Mouse (Mus musculus) adrenal gland, postnatal 36 days (tissue): ENCODE data around the gene Wdr37. TPM values are rescaled to one million over a fixed set of nuclear protein-coding genes. Genes with fewer than 3 reads are reported as not detected.

Experiments used
- DNase-seq, 2 experiments: peaks; one replicate each; pipeline ENCODE4 v3.0.0; 2021; ENCODE audit warnings: mixed read lengths in 1 of 2
- total RNA-seq, 2 experiments: library from RNA; stranded (reverse); gene quantifications; 2 replicates each; pipeline ENCODE4 v1.2.3; 2021

Gene Wdr37
- total RNA-seq, 2 experiments from 2014 or later = 40.8 TPM

DNA sequence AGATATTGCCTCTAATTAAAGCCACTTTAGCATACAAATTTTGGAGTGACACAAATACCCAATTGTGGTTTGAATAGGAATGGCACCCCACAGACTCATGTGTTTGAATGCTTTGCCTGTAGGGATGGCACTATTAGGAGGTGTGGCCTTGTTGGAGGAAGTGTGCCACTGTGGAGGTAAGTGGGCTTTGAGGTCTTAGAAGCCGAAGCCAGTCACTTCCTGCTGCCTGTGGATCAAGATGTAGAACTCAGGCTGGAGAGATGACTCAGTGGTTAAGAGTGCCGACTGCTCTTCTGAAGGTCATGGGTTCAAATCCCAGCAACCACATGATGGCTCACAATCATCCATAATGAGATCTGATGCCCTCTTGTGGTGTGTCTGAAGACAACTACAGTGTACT lies 30.8 kb downstream of the Wdr37 start:
- DNase-seq = no peak

GRCm38 (mm10) chr13:8839937-8840336 lies 31.8 kb downstream of the Wdr37 start:
- DNase-seq = peak; percentile 20 to 32

GRCm38 (mm10) chr13:8839111-8839510 lies 32.6 kb downstream of the Wdr37 start:
- no peak for DNase-seq

DNA sequence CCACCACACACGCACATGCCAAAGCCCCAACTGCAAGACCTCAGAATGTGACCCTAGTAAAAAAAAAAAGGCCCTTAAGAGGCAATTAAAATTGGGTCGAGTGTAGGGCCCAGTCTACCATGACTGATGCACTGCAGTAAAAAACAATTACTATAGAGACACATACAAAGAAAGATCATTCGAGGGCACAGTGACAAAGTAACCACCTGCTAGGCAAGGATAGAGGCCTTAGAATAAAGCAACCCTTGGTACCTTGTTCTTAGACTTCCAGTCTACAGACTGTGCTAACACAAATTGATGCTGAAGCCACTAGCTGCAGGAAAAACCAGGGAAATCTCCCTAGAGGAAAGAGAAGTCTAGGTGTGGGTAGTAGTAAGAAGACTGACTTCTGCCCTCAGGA lies 33.3 kb downstream of the Wdr37 start:
- DNase-seq = no peak

DNA sequence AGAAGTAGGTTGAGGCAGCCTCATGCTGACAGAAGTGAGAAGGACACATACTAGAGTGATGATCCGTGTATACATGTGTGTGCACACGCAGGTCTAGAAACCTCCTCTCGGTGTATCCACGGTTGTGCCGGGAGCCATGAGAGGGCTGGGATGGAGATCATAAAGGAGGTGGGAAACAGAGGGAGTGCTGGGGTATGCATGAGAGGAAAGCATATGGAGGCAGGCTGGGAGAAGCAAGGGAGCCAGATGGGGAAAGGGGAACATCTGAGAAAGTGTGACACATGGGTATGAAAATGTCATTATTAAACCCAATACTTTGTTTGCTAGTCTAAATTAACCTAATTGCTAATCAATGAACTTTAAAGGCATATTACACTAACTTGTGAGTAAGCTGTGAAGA lies 37.1 kb downstream of the Wdr37 start:
- DNase-seq = no peak

DNA sequence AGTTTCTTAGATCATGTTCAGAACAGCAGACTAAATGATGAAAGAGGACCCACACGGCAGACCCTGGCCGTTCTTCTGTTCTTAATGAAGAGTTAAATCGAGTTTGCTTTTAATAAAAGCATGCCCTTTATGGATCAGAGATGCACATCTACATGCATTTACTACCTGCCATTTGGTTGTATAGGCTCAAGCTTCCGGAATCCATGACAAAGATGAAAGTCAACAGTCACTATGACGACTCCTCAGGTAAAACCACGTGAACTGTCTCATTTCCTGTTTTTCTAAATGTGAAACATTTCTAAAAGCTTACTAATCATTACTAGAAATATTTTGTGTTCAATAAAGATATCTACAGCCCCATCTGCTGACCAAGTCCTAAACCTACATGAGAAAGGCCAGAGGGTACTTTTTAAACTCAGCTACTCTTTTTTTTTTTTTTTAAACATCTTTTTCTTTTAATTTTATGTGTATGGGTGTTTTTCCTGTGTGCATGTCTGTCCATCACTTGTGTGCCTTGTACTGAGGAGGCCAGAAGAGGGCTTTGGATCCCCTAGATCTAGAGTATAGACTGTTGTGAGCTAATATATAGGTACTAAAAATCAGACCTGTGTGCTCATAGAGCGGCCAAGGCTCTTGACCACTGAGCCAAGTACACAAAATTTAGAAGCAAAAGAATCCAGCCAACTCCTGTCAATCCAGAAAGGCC lies 40.0 kb downstream of the Wdr37 start:
- no peak for DNase-seq

DNA sequence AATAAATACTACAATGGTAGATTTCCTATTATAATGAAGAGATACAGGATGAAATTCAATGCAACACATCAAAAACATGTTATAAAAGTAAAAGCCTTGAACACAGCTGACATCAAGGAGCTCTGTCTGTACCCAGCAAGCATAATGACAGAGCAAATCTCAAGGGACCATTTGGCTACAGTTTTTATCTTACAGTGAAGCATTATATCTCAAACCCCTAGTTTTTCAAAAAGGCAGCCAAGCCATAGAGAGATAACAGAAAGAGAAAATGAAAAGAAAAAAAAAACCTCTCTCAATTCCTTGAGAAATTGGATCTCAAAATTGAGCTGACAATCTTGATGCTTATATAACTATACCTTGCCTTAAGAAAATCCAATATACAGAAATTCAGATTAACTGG lies 41.0 kb downstream of the Wdr37 start:
- DNase-seq = no peak

DNA sequence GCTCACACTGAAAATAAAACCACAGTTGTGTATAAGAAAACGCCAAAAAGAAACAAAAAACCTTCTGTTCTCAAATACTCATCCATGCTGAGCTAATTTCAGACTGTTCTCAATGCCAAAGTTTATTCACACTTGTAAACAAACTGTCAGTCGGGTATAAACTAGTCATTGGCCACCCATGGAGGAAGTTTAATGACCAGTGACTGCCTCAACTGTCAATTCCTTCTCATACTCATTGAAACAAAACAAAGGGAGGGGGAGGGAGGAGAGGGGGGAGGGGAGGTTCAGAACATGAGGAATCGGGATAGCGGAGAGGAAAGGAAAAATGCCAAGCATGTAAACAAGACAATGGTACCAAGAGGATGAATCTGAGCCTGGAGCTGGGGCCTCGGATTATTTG lies 41.9 kb downstream of the Wdr37 start:
- no peak for DNase-seq

DNA sequence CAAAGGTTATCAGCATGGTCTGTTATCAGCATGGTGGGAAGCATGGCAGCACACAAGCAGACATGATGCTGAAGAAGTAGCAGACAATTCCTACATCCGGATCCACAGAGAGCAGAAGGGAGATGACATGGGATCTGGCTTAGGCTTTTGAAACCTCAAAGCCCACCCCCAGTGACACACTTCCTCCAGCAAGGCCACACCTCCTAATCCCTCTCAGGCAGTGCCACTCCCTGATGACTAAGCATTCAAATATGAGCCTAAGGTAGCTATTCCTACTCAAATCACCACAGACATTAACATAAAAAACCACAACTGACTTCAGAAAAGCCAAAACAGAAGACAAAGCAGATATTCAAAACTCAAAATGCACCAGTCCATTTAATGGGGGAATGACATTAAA lies 42.8 kb downstream of the Wdr37 start:
- DNase-seq = no peak

GRCm38 (mm10) chr13:8823546-8823945 lies 48.2 kb downstream of the Wdr37 start:
- no peak for DNase-seq

- DNase-seq = peak in 1 of 2 experiments; percentile 20
Observed at GRCm38 (mm10) chr13:8823120-8823519, 48.6 kb downstream of the Wdr37 start.

- DNase-seq = no peak
Observed at GRCm38 (mm10) chr13:8822201-8822600, 49.5 kb downstream of the Wdr37 start.

GRCm38 (mm10) chr13:8805931-8806330 lies 65.8 kb downstream of the Wdr37 start:
- DNase-seq = peak in 1 of 2 experiments; percentile 21

- DNase-seq = no peak
Observed at GRCm38 (mm10) chr13:8800576-8800975, 71.1 kb downstream of the Wdr37 start.

- DNase-seq = no peak
Observed at GRCm38 (mm10) chr13:8793217-8793616, 78.5 kb downstream of the Wdr37 start.

- DNase-seq = peak; percentile 41 to 61
Observed at GRCm38 (mm10) chr13:8785185-8785584, 86.5 kb downstream of the Wdr37 start.

DNA sequence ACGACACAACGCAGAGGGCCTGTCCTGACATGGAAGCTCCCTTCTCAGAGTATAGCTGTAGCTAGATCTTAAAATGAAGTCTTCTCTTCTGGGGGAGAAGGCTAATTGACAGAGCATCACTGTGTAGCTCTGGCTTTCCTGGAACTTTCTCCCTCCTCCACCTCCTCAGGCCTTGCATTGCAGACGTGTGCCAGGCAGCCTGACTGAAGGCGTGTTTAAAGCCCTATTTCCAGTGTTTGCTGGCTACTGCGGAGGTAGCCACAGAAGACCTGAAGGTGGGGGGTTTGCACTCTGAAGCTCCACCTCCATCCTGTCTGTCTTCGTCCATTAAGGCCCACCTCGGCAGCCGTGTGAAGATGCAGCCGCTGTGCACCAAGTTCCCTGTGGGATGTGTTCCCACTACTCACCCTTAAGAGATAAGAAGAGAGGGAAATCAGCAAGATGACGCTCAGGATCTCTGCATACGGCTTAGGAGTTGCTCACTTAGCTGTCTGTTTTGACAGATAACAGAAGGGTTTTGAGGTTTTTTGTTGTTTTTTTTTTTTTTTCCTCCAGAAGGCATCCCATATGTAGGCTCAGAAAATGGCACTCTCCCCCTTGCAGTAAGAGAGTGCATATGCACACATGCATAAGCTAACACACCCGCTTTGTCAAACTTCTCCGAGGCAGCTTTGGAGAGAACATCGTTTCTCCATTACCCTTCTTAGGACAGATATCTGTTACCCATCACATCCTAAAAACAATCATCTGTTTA lies 87.2 kb downstream of the Wdr37 start:
- DNase-seq = no peak

DNA sequence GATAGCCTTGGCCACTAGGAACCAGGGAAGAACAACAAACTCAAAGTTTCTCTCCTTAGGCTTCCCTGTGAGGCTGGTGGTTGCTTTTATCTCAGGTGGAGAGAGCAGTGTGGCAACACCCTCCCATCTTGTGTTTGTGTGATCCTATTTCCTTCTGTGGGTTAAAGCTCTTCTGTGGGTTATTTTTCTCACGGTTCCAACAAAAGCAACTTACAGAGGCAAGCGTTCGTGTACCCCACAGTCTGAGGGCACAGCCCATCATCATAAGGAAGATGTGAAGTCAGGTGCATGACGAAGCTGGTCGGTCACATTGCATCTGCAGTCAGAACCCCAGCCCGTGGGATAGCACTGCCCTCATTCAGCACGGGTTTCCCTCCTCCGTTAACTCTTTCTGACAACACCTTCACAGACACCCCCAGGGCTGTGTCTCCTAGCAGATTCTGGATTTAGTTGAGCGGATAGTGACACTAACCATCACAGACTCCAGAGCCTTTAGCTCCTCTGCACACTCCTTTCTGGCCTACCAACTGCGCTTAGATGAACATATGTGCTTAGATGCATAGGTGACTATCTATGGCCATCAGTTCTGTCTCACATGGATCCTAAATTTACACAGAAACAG lies 87.9 kb downstream of the Wdr37 start:
- DNase-seq = no peak

- DNase-seq = no peak
Observed at GRCm38 (mm10) chr13:8782636-8783035, 89.1 kb downstream of the Wdr37 start.

- peak; percentile 53 to 69 for DNase-seq
Observed at GRCm38 (mm10) chr13:8780441-8780840, 91.3 kb downstream of the Wdr37 start.

- DNase-seq = no peak
Observed at GRCm38 (mm10) chr13:8770616-8771015, 101.1 kb downstream of the Wdr37 start.

DNA sequence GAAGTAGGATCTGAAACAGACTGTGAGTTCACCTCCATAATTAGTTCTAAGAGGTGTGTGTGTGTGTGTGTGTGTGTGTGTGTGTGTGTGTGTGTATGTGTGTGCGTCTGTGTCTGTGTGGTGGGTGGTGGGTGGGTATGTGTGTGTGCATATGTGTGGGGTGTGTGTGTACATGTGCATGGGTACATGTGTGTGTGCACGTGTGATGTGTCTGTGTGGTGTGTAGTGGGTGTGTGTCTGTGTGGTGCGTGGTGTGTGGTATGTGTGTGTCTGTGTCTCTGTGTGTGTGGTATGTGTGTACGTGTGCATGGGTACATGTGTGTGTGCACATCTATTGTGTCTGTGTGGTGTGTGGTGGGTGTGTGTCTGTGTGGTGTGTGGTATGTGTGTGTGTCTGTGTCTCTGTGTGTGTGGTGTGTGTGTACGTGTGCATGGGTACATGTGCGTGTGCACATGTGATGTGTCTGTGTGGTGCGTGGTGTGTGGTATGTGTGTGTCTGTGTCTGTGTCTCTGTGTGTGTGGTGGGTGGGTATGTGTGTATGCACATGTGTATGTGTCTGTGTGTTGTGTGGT lies 102.0 kb downstream of the Wdr37 start:
- DNase-seq = no peak

- DNase-seq = no peak
Observed at GRCm38 (mm10) chr13:8760940-8761339, 110.8 kb downstream of the Wdr37 start.
